Mouse (Mus musculus) left cerebral cortex, adult 18-20 months (tissue): ENCODE results near the gene Gm17657. TPM values are rescaled to one million over a fixed set of nuclear protein-coding genes. Genes with fewer than 3 reads are reported as not detected.
"Not testable (repeated sequence)": the region's sequence is repeated elsewhere in the genome, so short reads cannot be mapped to it uniquely, and the experiment has no call there.

Experiments
- DNase-seq, 2 experiments: peaks; one replicate each; pipeline ENCODE4 v3.0.0; 2021 to 2022; ENCODE audit warnings: low spot score in 2 of 2, mixed read lengths in 1 of 2
- total RNA-seq, 2 experiments: library from RNA; stranded (reverse); gene quantifications; 2 replicates each; pipeline ENCODE4 v1.2.3; 2021

Gm17657 gene
- total RNA-seq, 2 experiments from 2014 or later: not detected

DNA sequence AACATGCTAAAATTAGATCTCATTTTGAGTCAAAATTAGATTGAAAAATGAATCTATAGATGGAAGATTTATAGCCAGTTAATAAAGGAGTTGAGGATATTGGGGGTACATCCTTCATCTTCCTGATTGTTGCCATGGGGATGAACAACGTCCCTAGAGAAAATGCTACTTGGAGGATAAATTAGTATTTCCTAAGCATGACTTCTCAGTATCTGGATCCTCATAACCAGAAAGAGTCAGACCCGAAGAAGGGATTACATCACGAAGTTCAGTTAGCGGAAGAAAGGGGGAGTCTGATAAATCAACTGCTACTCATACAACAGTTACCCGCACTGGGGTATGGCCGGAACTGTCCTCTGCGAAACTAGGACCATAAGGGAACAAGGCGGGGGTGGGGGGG, 444 bp downstream of the Gm17657 start:
- no peak for DNase-seq

DNA sequence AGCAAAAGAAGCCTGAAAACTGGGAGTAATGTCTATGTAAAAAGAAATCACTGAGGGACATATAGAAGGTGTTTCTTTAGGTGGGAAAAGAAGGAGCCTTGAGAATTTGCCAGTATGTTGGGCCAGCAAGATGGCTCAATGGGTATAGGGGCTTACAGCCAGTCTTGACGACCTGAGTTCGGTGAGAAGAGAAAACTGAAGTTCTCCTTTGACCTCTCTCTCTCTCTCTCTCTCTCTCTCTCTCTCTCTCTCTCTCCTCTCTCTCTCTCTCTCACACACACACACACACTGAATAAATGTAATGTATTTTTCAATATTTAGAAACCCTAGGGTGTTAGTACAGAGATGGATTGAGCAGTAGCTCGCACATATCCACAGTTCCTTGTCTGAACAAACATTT, 944 bp downstream of the Gm17657 start:
- no peak for DNase-seq

DNA sequence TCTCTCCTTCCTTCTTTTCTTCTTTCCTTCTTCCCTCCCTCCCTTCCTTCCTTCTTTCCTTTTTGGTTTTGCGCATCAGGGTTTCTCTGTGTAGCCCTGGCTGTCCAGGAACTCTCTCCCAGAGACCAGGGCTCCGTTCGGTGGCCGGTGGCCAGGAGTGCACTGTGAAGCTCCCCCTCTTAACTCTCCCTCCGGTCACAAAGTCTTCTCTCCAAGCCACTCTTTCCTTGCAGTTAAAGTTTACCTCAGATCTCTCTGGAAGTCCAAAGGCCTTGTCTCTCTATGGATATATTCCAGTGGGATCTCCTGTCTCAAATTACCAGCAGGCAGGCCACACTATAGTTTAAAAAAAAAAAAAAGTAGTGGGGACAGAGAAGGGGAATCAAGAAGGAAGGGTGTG, 4.2 kb downstream of the Gm17657 start:
- no peak for DNase-seq

DNA sequence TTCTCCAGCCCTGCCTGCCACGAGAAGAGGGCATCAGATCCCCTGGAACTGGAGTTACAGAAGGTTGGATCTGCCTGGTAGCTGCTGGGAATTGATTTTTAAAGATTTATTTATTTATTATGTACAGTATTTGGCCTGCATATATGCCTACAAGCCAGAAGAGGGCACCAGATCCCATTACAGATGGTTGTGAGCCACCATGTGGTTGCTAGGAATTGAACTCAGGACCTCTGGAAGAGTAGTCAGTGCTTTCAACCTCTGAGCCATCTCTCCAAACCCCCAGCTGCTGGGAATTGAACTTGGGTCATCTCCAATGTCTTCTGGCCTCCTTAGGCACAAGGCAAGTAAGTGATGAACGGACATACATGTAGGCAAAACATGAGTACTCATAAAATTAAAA, 5.4 kb downstream of the Gm17657 start:
- no peak for DNase-seq

DNA sequence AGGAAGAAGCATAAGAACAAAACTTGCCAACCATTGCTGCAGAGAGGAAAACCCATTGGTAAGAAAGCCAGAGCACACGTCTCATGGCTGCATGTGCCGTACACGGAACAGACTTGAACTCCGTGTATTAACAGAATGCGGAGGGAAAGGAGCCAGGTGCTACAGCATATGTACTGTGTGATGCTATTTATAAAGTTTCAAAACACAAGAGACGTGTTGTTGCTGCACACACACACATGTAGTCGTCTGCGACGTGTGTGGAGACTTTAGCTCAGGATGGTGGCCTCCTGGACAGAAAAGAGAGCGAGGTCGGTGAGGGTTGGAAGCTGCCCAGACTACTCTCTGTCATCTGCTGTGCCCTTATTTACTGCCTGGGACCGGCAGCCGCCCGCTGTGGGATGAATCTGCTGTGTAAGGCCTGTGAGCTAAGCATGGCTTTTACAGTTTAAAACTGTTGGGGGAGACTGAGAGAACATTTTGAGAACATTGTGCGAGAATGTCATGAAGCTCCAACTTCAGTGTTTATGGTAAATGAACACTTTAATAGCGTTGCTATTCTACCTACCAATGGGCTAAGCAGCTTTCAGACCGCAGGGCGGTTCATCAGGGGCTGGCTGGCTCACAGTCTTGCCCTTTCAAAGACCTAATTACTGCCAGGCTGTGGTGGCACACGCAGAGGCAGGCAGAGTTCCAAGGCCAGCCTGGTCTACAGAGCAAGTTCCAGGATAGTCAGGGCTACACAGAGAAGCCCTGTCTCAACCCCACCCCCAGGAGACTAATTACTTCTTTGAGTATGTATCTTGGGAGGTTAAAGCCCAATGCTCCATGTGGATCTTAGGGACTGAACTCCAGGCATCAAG, 6.4 kb downstream of the Gm17657 start:
- DNase-seq: no peak

DNA sequence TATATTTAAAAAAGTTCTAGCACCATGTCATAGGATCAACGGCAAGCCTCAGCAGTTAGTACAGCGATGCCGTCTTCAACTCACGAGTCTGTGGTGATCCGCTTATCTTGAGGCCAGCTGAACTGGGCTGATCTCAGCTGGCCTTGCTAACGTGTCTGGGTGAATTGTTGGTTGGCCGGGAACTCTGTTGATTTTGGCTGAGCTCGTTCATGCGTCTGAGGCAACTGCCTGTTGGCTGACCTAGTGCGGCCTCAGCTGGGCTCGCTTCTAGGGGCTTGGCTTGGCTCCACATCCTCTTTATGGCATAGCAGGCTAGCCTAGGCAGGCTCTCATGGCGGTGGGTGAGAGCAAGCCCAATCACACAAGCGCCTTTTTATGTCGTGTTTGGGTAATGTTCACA, 8.0 kb downstream of the Gm17657 start:
- no peak for DNase-seq

DNA sequence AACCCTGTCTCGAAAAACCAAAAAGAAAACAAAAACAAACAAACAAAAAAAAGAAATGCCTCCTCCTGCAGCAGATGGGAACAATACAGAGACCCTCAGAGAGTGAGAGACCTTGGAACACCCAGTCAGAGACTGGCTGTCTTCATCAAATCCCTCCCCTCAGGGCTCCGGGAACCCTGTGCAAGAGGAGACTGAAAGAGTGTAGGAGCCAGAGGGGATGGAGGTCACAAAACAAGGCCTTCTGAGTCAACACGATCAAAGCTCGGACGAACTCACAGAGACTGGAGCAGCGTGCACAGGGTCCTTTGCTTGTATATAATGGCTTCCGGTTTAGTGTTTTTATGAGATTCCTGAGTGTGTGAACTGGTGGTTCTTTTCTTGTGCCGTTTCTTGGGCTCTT, 9.0 kb downstream of the Gm17657 start:
- DNase-seq: no peak

DNA sequence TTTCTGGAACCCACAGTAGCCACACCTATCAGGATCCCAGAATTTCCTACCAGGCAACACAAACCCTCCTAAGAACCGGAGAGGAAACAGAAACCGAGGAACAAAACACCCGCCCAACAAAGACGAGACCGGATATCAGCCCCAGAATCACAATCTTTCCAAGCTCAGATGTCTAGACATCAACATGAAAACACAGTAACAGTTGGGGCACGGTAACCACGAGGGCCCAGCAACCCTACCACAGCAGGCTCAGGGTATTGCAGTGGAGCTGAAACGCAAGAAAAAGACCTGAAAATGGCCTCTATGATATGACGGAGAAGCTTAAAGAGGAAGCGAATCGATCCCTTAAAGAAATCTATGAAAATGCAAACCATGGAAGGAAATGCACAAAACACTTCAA, 15.6 kb downstream of the Gm17657 start:
- DNase-seq: no peak

DNA sequence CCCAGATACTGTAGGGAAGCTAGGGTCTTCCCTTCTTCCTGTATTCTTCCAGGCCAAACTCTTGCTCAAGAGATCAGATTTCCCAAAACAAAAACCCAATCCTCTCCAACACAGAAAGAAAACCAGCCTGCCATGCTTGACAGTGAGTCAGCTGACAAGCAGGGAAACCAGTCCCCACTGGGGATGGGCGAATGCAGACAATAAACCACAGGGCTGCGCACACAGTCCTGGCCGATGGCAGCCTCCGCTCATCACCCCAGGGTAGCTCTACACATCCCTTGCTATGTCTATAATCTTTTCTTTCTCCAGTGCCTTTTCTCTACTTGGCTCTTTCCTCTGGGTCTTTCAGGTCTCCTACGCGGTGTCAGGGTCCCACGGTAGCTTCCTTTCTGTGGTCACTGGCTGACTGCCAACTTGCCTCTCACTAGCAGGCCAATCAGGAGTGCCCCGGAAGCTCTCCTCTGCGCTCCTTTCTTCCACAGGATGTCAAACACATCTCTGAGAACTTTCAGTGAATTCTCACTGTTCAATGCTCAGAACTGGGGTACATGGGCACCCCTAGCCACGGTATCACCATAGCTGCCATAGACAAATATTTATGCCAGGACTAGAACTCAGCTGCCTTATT, 17.6 kb downstream of the Gm17657 start:
- no peak for DNase-seq

DNA sequence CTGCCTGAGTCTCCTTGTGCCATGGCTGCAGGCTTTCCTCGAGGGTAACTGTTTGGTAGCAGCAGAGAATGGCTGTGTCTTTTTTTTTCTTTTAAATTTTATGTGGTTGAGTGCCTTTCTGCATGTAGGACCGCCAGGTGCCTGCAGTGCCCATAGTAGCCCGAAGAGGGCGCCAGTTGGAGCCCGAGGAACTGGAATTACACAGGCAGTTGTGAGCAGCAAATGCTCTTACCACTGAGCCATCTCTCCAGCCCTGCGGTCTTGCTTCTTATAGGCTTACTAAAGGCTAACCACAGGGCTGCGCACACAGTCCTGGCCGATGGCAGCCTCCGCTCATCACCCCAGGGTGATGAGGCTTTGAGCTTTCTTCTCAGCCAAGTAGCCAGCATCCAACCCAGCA, 18.2 kb downstream of the Gm17657 start:
- no peak for DNase-seq

DNA sequence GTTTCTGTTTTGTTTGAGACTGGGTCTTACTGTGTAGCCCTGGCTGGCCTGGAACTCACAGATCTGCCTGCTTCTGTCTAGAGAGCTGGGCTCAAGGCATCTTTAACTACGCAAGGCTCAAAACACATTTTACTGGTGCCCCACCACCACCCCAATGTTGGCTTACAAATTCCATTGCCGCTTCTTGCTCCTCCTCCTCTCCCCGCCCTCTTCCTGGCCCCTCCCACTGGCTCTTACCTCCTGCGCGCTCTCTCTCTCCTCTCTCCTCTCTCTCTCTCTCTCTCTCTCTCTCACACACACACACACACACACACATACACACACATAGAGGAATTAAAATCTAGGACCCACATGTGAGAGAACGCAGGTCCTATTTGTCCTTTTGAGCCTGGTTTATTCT, 18.9 kb downstream of the Gm17657 start:
- no peak for DNase-seq

DNA sequence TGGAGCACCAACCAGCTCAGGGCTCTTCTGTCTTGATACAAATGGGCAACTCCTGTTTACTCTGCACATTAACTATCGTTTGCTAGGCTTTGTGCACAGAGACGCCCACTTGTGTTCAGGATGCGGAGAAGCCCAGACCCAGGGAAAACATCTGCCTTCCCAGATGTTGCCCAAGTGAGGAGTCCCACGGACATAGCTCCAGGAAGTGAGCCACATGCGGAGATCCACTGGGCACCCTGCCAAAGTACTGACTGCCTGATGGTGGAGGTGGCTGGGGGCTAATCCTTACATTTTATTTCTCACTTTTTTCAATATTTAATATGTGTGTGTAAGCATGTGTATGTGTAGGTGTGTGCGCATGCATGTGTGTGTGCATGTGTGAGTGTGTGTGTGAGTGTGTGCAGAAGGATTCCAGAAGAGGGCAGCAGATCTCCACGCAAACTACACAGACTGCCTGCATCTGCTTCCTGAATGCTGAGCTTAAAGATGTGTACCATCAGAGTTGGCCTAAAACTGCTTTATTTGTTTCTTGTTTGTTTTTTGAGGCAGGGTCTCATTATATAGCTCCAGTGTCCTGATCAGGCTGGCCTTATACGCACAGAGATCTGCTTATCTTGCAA, 20.8 kb downstream of the Gm17657 start:
- no peak for DNase-seq

DNA sequence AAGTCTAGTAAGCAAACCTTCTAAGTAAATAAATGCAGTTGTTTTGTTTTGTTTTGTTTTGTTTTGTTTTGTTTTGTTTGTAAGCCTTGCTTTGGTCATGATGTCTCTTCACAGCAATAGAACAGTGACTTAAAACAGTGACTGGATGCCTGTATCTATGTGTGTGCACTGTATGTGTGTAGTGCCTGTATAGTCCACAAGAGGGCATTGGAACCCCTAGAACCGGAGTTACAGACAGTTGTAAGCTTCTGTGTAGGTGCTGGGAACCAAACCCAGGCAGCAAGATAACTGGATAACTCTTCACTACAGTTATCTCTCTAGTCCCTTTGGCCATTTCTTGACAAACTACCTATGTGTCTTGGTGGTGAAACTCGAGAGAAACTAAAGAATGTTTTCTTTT, 23.8 kb downstream of the Gm17657 start:
- no peak for DNase-seq

DNA sequence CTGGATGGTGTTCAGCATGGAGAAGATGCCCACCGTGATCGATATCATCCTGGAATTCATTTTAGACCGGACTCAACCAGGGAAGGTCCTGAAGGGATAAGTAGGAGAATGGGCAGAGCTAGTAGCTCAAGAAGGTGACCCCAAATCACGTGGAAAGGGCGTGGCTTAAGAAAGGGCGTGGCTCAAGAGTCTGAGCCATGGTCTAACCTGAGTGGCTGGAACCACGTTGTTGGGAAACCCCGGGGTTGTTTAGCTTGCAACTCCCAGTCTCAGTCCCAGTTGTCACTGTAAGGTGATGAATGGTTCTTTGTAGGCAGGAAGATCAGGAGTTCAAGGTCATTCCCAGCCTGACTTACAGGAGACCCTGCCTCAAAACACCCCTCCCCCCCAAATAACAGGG, 29.7 kb downstream of the Gm17657 start:
- DNase-seq: no peak

DNA sequence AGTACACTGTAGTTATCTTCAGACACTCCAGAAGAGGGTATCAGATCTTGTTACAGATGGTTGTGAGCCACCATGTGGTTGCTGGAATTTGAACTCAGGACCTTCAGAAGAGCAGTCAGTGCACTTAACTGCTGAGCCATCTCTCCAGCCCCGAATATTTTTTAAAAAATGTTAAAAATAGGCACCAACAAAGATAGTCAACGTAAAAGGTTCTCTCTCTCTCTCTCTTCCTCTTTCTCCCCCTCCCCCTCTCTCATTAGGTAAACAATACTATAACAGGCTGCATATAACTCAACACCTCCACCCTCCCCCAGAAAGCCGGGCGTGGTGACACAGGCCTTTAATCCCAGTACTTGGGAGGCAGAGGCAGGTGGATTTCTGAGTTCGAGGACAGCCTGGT, 30.8 kb downstream of the Gm17657 start:
- DNase-seq: not testable (repeated sequence)

DNA sequence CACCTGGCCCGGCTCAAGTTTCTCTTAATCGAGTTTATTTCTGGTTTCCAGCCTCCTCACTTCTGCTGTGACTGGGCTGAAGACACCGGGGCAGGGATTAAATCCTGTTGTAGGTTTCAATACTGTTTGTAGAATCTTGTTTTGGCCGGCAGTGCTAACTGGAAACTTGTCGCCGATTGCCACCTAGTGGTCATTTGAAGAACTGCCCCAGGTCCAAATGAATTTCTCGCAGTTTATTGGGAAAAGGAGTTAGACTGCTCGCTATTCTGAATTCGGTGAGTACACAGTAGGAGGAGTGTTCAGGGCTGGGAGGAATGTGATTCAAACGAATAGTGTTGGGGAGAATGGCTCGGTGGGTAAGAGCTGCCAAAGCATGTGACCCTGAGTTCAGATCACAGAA, 35.0 kb downstream of the Gm17657 start:
- peak; percentile 85 to 88 for DNase-seq

DNA sequence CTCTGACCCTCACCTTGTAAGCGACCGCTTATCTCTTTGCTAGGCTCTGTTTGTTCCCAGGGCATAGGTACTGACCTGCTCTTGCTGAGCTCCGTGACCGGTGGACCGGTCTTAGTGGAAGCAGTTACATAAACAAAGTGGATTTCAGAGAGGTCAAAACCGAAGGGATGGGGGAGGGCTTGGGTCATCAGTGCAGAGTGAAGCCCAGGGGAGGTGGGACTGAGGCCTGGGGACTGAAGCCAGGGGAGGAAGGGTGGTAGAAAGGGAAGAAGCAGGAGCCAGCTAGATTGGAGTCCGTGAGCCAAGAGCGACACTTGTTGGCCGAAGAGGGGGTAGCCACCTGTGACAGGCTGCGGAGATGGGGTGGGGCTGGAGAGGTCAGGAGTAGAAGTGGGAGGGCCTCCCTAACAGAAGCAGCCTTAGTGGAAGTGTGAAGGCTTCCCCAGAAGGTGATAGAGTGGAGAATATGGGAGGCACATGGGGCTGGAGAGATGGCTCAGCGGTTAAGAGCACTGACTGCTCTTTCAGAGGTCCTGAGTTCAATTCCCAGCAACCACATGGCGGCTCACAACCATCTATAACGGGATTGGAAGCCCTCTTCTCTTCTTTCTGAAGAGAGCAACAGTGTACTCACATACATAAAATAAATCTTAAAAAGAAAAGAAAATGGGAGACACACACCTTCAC, 36.3 kb downstream of the Gm17657 start:
- DNase-seq: no peak

DNA sequence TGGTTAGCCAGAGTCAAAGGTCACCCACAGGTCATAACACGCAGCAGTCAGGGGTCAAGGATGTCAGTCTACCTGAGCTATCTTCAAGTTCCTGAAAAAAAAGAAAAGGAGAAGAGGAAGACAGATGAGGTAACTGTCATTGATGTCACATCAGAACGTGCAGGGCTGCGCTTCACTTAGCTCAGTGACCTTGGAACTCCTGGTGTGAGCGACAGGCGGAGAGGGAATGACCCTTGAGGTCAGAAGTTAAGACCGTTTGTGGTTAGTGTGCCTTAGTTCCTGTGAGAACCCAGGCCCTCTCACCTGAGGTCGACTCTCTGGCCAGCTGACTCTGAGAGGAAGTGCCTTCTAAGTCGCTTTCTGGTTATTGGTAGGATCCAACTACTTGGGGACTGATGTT, 38.7 kb downstream of the Gm17657 start:
- no peak for DNase-seq

DNA sequence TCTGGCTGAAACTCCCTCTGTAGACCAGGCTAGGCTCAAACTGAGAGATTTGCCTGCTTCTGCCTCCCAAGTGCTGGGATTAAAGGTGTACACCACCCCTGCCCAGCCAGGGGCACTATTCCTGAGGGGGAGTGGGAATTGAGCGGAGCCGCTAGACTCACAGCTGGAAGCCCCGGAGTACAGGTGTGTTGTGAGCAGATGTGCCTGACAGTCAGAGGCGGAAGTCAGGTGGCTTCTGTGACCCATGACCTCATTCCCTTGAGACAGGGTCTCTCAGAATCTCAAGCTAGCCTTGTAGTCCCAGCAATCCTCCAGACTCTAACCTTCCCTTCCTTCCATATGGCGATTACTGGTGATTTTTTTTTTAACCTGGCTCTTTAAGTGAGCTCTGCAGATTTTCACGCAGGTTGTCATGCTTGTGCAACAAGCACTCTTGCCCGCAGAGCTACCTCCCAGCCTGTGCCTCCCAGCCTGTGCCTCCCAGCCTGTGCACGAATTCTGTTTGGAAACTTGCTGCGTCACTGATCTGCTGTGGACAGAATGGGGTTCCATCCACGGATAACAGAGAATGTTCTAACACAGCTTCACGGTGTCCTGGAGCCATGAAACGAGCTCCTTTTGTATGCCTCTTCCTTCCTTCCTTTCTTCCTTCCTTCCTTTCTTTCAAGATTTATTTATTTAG, 40.4 kb downstream of the Gm17657 start:
- no peak for DNase-seq

DNA sequence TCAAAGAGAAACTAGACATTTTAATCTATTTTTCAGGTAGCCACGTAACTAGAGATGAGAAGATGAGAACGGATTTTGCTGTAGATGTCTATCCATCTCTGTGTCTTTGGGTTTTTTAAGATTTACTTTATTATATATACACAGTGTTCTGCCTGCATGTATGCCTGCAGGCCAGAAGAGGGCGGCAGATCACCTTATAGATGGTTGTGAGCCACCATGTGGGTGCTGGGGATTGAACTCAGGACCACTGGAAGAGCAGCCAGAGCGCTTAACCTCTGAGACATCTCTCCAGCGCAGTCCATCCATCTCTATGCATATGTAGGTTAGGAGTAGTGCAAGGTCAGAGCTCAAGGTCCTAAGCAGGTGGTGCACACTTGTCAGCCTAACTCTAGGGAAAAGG, 45.7 kb downstream of the Gm17657 start:
- no peak for DNase-seq
